Mouse (Mus musculus): ENCODE results near the gene Gas2l3.
A peak's percentile ranks its signal among the peaks of the same experiment; 100 is the strongest.

The Gas2l3 gene

DNA sequence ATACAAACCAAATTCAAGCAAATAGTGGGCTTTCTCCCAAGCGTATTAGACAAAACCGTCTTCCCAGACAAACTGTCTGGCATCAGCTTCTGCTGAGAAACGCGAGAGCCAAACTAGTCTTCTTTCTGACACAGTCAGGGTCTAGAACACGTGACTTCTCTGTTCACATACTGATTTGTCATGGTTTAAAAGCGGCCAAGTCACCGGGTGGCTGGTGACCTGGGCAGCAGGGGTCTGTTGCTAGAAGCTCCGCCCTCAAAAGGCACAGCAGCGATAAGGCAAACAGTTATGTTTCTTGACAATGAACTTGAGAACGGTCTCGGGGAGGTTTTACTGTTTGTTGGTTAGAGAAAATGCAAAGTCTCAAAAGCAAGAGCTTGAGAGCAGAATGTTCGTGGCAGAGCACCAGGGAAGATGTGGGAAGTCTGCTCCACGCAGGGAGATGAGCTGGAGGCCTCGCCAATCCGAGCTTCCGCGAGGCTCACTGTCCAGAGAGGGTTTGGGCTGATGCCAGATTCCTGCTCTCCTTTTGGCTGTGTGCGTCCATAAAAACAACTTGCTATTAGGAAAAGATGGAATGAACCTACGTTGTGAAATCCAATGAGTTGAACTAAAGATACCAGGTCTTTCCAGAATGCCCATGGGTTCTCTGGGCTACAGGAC is 43.0 kb downstream of the Gas2l3 start:
- no peak for DNase-seq (ENCODE audit: low spot score in 2 of 2)

- DNase-seq (ENCODE audit: low spot score in 2 of 2) = peak; percentile 22 to 32
Measured at GRCm38 (mm10) chr10:89395823-89396222, 47.9 kb downstream of the Gas2l3 start.

GRCm38 (mm10) chr10:89395321-89395720 is 48.4 kb downstream of the Gas2l3 start:
- no peak for DNase-seq (ENCODE audit: low spot score in 2 of 2)

- DNase-seq (ENCODE audit: low spot score in 2 of 2) = no peak
Measured at GRCm38 (mm10) chr10:89392687-89393086, 51.1 kb downstream of the Gas2l3 start.

DNA sequence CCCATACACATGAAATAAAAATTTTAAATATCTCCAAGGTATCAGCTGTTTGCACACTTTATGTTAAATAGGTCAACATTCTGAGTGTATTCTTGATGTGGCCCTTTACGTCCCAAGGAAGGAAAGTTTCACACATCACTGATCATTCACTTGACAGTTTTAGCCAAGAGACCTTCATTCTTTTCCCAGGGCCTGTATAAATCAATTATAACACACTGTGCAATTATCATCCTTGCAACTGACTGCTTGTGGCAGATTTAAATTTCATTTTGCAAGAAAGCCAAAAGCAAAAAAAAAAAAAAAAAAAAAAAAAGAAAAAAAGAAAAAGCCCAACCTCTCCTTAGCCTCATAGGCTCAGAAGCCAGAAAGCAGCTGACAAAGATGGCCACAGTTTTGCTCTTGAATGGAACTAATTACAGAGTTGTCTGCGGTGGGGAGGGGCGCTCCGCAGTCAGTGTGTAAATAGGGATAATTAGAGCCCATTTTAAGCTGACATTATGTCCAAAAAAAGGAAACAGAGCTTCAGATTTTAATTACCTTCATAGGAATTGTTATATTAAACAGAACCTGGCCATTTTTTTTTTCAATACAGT is 52.1 kb downstream of the Gas2l3 start:
- no peak for DNase-seq (ENCODE audit: low spot score in 2 of 2)

- no peak for DNase-seq (ENCODE audit: low spot score in 2 of 2)
Measured at GRCm38 (mm10) chr10:89386461-89386860, 57.3 kb downstream of the Gas2l3 start.

DNA sequence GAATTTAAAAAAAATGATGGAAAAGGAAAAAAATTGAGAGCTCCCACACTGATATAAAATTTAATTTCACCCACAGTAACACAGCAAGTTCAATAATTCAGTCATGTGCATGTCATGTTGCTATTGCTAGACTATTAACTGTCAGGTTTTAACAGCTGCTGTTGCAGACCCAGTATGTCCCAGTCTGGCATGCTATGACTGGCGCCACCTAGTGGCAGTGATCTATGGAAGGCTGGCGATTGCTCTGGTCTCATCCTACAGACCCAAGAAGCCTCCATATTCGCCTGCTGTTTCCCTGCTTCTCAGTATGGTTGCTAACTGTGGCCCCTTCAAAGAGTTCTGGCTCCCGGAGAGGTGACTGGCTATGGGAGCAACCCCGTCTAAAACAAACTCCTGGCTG is 60.3 kb downstream of the Gas2l3 start:
- peak; percentile 49 to 62 for DNase-seq (ENCODE audit: low spot score in 2 of 2)

GRCm38 (mm10) chr10:89377750-89378149 is 66.0 kb downstream of the Gas2l3 start:
- no peak for DNase-seq (ENCODE audit: low spot score in 2 of 2)

DNA sequence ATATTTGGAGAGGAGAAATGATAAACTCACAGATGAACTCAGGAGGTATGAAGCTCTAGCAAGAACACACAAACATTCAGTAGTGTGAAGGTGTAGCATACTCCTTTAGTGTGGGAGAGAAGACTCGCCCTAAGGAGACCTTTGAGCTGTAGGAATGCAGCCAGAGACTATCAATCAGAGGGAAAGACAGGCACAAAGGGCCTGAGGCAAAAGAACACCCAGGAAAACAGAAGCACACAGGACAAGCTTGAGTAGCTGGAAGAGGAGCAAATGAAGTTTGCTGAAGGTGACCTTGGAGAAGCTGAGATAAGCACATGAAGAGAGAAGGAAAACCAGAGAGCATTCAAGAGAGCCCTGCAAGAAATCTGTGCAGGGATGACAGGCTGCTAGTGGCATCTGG is 73.7 kb downstream of the Gas2l3 start:
- DNase-seq (ENCODE audit: low spot score in 2 of 2) = no peak

GRCm38 (mm10) chr10:89358933-89359332 is 84.8 kb downstream of the Gas2l3 start:
- DNase-seq (ENCODE audit: low spot score in 2 of 2) = no peak

Data from natural killer cell, adult 2 months (primary cell).